Mouse (Mus musculus): ENCODE data around the gene Gm3435.
"Not testable (repeated sequence)": the region's sequence is repeated elsewhere in the genome, so short reads cannot be mapped to it uniquely, and the experiment has no call there.

- not testable (repeated sequence) for TF ChIP-seq POLR2A (IDR thresholded peaks at IDR 0.05; ENCODE audit: control insufficient read depth, low read depth, low read length); CTCF (IDR thresholded peaks at IDR 0.05; ENCODE audit: control insufficient read depth, insufficient read depth, insufficient replicate concordance, low read depth, low read length)
Observed at GRCm38 (mm10) chr17:15031414-15031813, 21.4 kb downstream of the Gm3435 start.
